Mouse (Mus musculus) G1E (cell line): ENCODE results near the gene Rnf152.

Experiments
- CTCF ChIP-seq: IDR thresholded peaks from 2 replicates; pipeline ENCODE4 v1.5.1; 2012; ENCODE audit warnings: low read depth, low read length, inconsistent platforms, mixed read lengths
- TAL1 ChIP-seq: conservative IDR thresholded peaks from 2 replicates; pipeline ENCODE4 v1.6.1; 2012; ENCODE audit warnings: low read depth, low read length, inconsistent platforms, mixed read lengths

- TF ChIP-seq CTCF (no peak), TAL1 (no peak)
Measured at GRCm38 (mm10) chr1:105336096-105336495, 20.4 kb downstream of the Rnf152 start.
